Mouse (Mus musculus): ENCODE measurements at regions not wholly inside any gene's neighbourhood (a gene's known extent, or its start where the extent isn't known, plus 50 kb on each side); places are given as distances from the start of the nearest gene placed in this dataset.

DNA sequence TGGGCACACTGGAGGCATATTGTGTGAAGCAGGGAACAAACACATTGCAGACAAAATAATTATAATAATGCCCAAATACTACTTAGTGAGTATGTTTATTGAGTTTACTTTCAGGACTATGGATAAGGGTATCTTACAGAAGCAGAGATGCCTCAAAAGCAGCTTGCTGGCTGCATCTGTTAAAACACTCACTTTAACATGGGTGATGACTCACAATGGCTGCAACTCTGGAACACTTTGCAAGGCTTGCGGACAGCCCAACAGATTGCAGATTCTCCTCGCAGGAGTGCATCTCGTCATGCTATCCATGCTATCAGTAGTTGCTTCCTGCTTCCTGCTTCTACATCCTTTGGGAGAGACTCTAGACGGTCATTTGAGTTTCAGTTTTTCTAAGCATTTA, 373.2 kb upstream of the Arpp21 start:
- no peak for DNase-seq

- no peak for DNase-seq
Observed at GRCm38 (mm10) chr9:112607221-112607620, 371.5 kb upstream of the Arpp21 start.

DNA sequence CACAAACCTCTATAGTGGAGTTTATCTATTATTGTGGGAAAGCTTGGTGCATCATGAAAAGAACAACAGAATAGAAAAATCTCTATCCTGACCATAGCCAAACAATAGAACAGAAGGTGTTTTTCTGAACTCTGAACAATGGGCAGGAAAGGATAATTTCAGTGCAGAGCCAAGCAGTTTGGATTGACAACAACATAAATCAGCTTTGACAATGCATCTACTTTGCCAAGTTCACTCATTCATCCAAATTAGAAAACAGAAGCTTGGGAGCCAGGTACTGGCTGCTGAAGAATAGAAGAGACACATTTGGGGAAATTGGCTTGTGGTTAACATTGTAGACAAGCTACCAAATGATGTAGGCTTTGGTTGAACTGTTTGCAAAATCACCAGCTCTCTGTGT, 360.0 kb upstream of the Arpp21 start:
- no peak for DNase-seq

DNA sequence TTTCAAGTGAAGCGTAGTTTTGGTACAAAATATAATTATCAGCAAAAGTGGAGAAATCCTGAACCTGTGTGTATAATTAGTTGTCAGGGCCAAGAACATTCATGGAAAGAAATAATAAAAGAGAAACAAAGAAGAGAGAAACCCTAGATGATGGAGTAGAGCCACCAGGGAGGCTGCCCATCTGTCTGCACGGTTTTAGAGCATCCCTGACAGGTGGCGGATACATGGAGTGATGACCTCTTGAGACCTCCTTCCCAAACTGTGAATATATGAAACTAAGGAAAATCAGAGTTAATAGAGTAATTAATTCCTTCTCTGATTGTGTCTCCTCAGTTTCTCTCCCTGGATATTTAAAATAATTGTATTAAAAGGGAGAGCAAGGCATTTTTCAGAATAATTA, 354.5 kb upstream of the Arpp21 start:
- no peak for DNase-seq

DNA sequence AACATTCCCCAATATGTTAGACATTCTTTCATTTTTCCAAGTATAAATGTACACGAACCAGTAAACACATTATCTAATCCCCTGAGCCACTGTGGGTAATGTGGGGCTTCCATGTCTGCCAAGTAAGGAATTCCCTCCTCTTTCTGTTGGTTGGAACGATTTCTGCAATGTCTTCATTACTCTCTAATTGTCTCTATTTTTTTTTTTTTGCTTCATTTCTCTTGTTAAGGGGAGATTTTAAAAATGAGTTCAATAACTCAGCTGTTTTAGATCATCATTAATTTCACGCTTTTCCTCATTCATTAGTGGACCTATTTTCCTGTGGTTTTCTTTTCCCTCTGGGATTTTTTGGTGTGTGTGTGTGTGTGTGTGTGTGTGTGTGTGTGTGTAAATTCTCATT, 337.6 kb upstream of the Arpp21 start:
- DNase-seq, result no peak

DNA sequence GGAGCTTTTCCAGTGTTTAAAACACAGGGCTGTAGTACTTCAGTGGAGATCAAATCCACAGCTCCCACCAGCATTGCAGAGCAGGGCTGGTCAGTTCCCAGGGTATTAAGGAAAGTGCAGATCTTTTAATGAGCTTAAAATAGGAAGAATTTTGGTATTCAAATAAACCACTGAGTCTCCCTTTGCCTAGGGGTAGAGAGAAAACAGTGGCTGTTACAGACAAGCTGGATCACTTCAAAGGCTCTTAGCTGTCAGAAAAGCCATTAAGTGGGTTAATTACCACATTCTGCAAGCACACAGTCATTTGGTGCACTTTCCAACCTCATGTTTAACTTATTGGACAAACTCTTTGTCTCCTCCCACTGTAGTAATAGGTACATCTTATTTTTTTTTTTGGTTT, 325.6 kb upstream of the Arpp21 start:
- DNase-seq, result no peak

DNA sequence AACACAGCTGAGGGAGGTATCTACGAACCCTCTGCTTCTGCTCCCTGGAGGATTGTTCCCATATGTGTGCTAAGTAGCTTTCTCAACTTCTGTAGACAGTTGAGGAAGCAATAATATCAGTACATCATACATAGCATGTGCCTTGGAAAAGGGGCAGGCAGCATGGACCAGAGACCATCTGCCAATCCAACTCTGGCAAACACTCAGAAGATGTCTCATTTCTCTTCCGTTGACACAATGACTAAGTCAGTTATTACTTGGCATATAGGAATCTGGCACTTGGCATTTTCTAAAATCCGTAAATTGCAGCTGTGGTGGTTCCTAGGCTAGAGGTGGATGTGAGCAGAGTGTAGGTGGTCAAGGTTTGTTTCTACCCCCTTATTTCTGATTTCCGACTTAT, 324.5 kb upstream of the Arpp21 start:
- no peak for DNase-seq

DNA sequence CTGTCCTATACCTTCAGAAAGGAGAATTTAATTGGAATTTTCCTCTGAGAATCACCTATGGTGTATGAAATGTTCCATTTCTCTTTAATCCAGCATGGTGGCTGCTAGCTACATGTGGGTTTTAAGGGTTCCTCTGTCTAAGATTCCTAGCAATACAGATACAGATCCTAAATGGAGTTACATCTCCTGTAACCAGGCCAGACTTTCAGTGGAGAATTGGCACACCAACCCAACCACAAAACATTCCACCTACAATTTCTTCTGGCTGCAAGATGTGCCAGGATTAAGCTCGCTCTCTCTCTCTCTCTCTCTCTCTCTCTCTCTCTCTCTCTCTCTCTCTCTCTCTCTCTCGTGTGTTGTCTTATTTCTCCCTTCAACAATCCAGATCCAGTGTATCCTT, 302.2 kb upstream of the Arpp21 start:
- DNase-seq, result no peak

DNA sequence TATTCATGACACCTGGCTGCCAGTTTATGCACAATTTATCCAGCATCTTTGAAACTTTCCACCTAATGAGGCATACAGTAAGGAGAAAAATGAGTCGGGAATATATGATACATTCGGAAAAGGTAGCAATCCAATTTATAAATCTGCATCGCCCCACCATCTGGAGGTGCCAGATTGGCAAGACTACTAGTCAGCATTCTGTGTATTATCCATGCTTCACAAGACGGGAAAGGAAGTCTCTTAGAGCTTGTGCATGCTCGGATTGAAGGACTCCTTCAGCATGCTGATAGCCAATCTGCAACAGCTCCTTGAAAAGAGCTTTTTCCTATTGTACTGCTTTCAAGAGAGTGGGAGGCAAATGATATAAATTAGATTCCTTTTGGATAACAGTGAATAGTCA, 289.6 kb upstream of the Arpp21 start:
- no peak for DNase-seq

GRCm38 (mm10) chr9:112523251-112523650, 287.5 kb upstream of the Arpp21 start:
- no peak for DNase-seq

DNA sequence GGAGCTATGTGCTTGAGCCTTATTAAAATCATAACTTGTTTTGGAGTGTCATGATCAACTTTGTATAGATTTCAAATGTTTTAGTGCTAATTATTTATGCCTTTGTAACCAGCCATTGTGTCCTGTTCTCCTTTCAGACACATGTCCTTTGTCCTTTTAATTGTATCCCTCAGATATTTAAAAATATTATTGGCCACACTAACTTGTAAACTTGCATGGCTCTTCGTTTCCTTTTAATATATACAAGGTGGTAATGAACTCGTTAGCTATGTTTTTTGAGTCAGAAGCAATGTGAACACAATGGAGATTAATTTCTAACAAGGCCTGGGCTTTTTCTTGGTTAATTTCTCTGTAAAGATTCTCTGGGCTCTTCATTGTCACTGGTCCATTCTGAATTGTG, 275.0 kb upstream of the Arpp21 start:
- DNase-seq, result no peak

DNA sequence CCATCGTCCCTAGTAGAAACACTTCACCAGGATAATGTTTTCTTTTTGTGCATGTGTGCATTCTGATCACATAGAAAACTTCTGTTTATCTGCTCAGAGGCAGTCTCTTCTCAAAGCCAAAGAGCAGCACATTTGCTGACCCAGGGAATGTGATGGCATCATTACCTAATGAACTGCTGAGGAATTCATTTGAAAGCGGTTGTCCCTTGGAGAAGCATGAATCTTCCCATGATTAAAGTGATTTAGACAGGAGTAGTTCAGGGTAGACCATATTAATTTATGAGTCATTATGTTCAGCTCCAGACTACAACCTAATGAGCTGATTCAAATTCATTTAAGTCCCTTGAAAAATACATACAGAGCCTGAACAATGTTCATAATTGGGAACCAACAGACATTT, 271.1 kb upstream of the Arpp21 start:
- DNase-seq, result no peak

GRCm38 (mm10) chr9:112498676-112499075, 262.9 kb upstream of the Arpp21 start:
- DNase-seq, result no peak

GRCm38 (mm10) chr9:112495930-112496527, 260.3 kb upstream of the Arpp21 start:
- no peak for DNase-seq

DNA sequence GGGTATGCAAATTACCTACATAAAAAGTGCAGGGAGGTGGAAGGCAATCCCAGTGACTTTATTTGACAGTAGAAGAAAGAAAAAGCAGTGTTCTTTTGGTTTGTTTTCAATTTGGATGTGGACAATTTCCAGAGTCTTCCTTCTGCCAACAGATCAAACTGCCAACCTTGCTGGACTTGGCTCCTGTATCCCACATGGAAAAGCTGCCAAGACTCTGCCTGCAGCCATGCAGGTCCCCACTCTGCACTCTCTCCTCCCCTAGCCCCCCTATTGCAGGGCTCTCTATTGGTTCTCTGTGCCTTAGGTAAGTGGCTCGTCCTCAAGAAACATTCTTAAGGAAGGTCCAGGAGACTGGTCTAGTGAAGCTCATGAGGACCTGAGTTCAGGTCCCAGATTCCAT, 255.2 kb upstream of the Arpp21 start:
- DNase-seq, result peak; percentile 6

DNA sequence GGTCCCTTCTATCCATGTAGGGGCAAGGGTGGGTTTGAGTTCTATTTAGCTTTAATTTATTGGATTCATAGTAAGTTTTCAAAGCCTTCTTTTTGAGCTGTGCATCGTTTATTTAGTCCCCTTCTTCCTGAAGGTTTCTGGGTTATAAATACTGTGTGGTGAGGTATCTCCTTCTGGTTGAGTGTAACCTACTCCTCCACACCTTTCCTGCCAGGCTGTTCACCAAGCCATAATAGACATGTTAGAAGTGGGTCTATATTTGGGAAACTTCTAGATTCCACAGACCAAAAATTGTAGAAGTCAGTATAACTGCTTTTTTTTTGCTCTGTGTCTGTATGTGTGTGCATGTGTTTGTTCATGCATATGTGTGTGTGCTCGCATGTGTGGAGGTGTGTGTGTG, 240.9 kb upstream of the Arpp21 start:
- no peak for DNase-seq

- DNase-seq, result no peak
Observed at GRCm38 (mm10) chr9:112457594-112457993, 221.9 kb upstream of the Arpp21 start.

DNA sequence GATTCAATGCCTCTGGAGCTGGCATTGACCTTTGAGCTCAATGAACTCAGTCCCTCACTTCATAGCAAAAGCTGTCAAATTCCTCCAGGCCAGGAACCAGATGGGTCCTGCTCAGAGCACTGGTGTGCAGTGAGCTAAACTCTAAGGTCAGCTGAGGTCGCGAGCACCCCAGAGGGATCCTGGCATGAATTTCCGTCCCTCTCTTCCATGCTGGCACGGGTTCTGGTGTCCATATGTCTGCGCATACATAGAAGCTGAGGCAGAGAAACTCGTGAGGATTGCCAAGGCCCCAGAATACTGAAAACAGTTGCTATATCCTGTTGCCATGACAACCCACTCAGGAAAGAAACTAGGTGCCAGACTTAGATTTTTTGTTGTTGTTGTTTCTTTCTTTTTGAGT, 219.0 kb upstream of the Arpp21 start:
- peak; percentile 77 for DNase-seq

GRCm38 (mm10) chr9:112447515-112447914, 211.8 kb upstream of the Arpp21 start:
- DNase-seq, result peak; percentile 32

DNA sequence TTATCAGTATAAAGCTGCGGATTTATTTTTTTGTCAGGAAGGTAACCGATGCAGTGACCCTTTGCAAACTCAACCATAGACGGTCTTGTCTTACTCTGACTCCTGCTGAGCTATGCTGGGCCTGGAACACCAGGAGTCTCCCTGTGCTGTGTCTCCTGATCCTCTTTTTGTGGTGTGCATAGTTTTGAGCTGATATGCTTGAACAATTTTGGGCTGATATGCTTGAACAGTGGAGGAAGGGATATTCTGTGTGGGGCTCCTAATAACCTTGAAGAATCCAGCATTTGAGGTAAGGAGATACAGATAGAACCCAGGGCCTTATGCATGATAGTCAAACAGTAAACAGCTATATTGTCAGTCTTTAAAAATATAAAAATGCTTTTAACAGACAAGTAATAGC, 211.2 kb upstream of the Arpp21 start:
- no peak for DNase-seq

GRCm38 (mm10) chr9:112446027-112446352, 210.3 kb upstream of the Arpp21 start:
- DNase-seq, result no peak

DNA sequence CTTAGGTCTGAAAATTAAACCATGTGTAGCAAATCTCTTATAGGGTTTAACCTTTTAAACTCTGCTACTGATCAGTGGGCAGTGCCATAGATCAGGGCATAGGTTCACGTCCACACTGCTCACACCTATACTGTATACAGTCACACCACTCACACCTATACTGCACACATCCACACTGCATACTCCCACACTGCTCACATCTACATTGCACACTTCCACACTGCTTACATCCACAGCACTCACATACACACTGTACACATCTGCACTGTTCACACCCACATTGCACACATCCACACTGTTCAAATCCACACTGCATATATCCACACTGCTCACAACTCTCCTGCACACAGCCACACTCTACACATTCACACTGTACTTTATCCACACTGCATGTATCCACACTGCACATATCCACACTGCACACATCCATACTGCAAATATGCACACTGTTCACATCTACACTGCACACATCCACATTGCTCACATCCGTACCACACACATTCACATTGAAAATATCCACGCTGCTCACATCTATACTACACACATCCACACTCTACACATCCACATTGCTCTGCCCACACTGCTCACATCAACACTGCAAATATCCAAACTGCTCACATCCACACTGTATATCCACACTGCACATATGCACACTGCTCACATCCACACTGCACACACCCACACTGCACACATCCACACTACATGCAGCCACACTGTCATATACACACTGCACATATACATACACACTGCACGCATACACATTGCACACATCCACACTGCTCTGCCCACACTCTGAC, 209.7 kb upstream of the Arpp21 start:
- no peak for DNase-seq

DNA sequence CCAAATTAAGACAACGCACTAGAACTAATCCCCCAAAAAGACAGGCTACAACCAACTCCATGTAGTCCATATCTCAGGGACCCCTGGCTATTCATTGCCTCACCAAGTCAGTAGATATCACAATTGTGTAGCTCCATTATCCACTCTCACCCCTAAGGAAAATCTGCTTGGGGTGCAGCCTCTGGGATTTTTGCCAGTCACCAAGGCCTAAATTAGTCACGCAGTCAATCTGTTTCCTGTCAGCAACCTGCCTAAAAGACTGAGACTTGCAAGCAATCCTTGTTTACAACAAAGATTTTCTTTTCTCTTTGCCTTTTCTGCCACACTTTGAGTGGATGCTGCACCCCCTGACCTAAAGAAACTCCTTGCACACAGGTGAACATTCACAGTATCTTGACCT, 208.5 kb upstream of the Arpp21 start:
- DNase-seq, result no peak

DNA sequence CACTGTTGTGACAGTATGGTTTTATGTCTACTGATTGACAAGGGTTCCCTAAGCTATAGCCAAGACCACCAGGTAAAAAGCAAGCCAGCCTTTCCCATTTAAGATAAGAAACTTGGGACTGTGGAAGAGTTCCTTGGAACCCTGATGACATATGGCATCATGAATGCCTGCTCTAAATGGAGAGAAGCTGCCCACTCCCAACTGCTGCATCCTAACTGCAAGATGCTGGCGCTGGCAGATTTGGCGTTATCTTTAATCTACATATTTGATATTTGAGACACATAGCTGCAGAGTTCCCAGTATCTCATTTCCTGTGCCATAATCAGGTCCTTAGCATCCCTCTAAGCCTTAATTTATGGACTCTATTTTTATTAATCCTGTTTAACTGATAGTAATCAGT, 200.4 kb upstream of the Arpp21 start:
- DNase-seq, result peak; percentile 25

GRCm38 (mm10) chr9:112431920-112432437, 196.2 kb upstream of the Arpp21 start:
- no peak for DNase-seq
